Mouse (Mus musculus) ES-E14 (cell line): ENCODE measurements at regions not wholly inside any gene's neighbourhood (a gene's known extent, or its start where the extent isn't known, plus 50 kb on each side); places are given as distances from the start of the nearest gene placed in this dataset.

Experiments used
- CHD2 ChIP-seq: IDR thresholded peaks from 2 replicates; pipeline ENCODE4 v1.6.1; 2014; ENCODE audit warnings: mild to moderate bottlenecking, low read depth, low read length, inconsistent platforms
- HCFC1 ChIP-seq: IDR thresholded peaks from 2 replicates; pipeline ENCODE4 v1.6.1; 2012; ENCODE audit warnings: low read length, inconsistent platforms, borderline replicate concordance; ENCODE audit not compliant: insufficient read depth
- MAFK ChIP-seq: IDR thresholded peaks from 2 replicates; pipeline ENCODE4 v1.6.1; 2014; ENCODE audit warnings: mild to moderate bottlenecking, low read depth, low read length, inconsistent platforms; ENCODE audit not compliant: insufficient read depth
- ZC3H11A ChIP-seq: IDR thresholded peaks from 2 replicates; pipeline ENCODE4 v1.6.1; 2012; ENCODE audit warnings: low read depth, mild to moderate bottlenecking, inconsistent platforms, low read length, borderline replicate concordance
- ZNF384 ChIP-seq: IDR thresholded peaks from 2 replicates; pipeline ENCODE4 v1.6.1; 2012; ENCODE audit warnings: low read depth, low read length, inconsistent platforms

- TF ChIP-seq CHD2: no peak
- no peak for TF ChIP-seq MAFK
- TF ChIP-seq ZNF384: no peak
- TF ChIP-seq HCFC1: no peak
- TF ChIP-seq ZC3H11A: no peak
Observed at GRCm38 (mm10) chr2:79059944-79060238, 192.0 kb downstream of the Ube2e3 start.
